Mouse (Mus musculus): Measurements from ENCODE around the gene BC034090.

BC034090 gene

DNA sequence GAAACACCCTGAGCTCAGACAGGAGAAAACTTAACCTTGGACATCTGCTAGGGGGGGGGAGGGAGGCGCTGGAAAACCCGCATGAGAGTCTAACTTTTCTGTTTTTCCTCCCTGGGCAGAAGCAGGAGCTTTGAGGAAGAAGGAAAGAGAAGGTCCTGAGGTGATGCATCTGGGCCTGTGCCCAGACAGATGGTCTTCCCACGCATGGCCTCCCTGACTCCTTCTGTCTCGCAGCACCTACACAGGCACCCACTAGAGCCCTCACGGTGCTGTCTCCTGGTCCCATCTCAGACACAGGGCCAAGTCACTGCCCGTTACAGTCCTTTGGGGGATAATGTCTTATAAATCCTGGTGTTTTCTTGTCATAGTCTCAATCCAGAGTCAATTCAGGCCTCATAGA, 11.5 kb downstream of the BC034090 start:
- H3K36me3 ChIP-seq (ENCODE audit: insufficient read depth, low read length): no peaks in the 10 kb centered on the region
- H3K9me3 ChIP-seq (ENCODE audit: low read length): peaks cover 8% of the 10 kb centered on the region
- peaks cover 36% of the 10 kb centered on the region for H3K4me1 ChIP-seq (replicated peaks; ENCODE audit: low read depth, low read length)
- TF ChIP-seq CTCF (conservative IDR thresholded peaks at IDR 0.05; ENCODE audit: low read length) (no peak), NANOG (IDR thresholded peaks at IDR 0.05; ENCODE audit: borderline replicate concordance, low read length) (no peak), POU5F1 (IDR thresholded peaks at IDR 0.05; ENCODE audit: borderline replicate concordance, low read length) (no peak)
- H3K27me3 ChIP-seq (ENCODE audit: insufficient read depth, low read length): peaks cover 49% of the 10 kb centered on the region
- peak overlapping the region; percentile 54; the same call in 1 of the 2 replicates for H3K4me3 ChIP-seq (replicated peaks; ENCODE audit: low read length)

GRCm38 (mm10) chr1:155232385-155232784, 11.9 kb downstream of the BC034090 start:
- peak overlapping the region; percentile 54 for H3K4me3 ChIP-seq (replicated peaks; ENCODE audit: low read length)
- TF ChIP-seq POU5F1 (IDR thresholded peaks at IDR 0.05; ENCODE audit: borderline replicate concordance, low read length) (no peak), NANOG (IDR thresholded peaks at IDR 0.05; ENCODE audit: borderline replicate concordance, low read length) (no peak), CTCF (conservative IDR thresholded peaks at IDR 0.05; ENCODE audit: low read length) (no peak)
- H3K9me3 ChIP-seq (ENCODE audit: low read length): peaks cover 12% of the 10 kb centered on the region
- no peaks in the 10 kb centered on the region for H3K36me3 ChIP-seq (ENCODE audit: insufficient read depth, low read length)
- peaks cover 45% of the 10 kb centered on the region for H3K27me3 ChIP-seq (ENCODE audit: insufficient read depth, low read length)
- peaks cover 32% of the 10 kb centered on the region for H3K4me1 ChIP-seq (replicated peaks; ENCODE audit: low read depth, low read length)

DNA sequence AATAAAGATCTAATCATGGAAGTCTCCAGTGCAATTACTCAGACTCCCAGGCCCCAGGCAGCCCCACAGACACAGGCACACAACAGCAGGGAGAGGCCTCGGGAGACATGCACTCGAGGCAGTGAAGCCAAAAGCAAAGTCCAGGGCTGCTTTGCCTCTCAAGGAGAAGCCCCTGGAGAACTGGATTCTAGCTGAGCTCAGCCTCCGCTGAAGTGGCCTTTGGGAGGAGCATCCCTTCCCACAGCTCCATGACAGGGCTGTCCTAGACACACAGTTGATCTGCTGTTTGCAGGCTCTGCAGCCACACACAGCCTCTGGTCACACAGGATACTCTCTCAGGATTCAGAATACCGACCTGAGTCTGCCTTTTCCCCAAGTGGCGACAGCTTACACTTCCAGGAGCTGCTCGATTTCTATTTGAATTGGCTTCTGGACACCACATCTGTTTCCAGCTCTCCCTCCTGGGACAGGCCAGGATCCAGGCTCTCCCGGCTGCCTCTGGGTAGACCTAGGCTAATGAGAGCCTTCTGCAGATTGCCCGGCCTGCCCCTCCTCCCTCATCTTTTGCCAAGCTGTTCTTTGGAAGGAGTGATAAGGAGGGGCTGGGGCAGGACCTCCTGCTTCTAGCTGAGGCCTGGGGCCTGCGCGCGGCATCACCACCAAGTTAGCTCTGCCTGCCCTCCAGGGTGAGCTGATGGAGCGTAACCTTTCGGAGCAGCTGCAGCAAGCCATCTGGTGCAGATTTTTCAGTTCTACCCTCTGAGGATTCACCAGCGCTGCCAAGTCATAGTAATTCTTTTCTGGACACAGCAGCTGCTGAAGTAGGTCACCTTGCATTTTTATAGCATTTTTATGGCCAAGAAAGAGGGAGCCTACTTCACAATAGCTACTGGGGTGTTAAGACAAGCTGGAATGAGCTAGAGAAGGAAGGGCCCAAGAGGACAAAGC, 14.5 kb downstream of the BC034090 start:
- no peaks in the 10 kb centered on the region for H3K36me3 ChIP-seq (ENCODE audit: insufficient read depth, low read length)
- peaks cover 34% of the 10 kb centered on the region for H3K27me3 ChIP-seq (ENCODE audit: insufficient read depth, low read length)
- no peak overlapping the region for H3K4me3 ChIP-seq (replicated peaks; ENCODE audit: low read length)
- peaks cover 8% of the 10 kb centered on the region for H3K9me3 ChIP-seq (ENCODE audit: low read length)
- TF ChIP-seq CTCF (conservative IDR thresholded peaks at IDR 0.05; ENCODE audit: low read length) (no peak), POU5F1 (IDR thresholded peaks at IDR 0.05; ENCODE audit: borderline replicate concordance, low read length) (no peak), NANOG (IDR thresholded peaks at IDR 0.05; ENCODE audit: borderline replicate concordance, low read length) (no peak)
- H3K4me1 ChIP-seq (replicated peaks; ENCODE audit: low read depth, low read length): peaks cover 25% of the 10 kb centered on the region

- Histone ChIP-seq H3K4me3 (replicated peaks; ENCODE audit: low read length) (peak overlapping the region; percentile 74), H3K9me3 (ENCODE audit: low read length) (peaks cover 8% of the 10 kb centered on the region), H3K4me1 (replicated peaks; ENCODE audit: low read depth, low read length) (peaks cover 21% of the 10 kb centered on the region), H3K27me3 (ENCODE audit: insufficient read depth, low read length) (peaks cover 16% of the 10 kb centered on the region), H3K36me3 (ENCODE audit: insufficient read depth, low read length) (no peaks in the 10 kb centered on the region)
- TF ChIP-seq NANOG (IDR thresholded peaks at IDR 0.05; ENCODE audit: borderline replicate concordance, low read length) (no peak), POU5F1 (IDR thresholded peaks at IDR 0.05; ENCODE audit: borderline replicate concordance, low read length) (no peak), CTCF (conservative IDR thresholded peaks at IDR 0.05; ENCODE audit: low read length) (peak; percentile 69)
Measured at GRCm38 (mm10) chr1:155223849-155224554, 20.2 kb downstream of the BC034090 start.

DNA sequence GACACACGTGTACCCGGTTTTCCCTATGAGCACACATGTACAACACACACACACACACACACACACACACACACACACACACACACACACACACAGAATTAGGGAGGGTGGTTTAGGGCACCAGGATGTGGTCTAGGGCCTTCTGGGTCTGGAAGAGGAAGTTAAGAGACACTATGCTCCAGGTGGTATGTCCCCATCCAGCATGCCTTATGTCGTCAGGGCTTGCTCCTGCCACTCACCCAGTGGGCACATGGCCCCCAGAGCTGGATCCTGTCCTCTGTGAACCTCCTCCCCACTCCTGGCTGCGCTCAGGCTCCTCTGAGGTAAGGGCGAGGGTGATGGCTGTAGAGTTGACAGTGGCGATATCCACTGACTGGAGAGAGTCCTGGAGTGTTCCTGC, 21.2 kb downstream of the BC034090 start:
- TF ChIP-seq CTCF (conservative IDR thresholded peaks at IDR 0.05; ENCODE audit: low read length) (no peak), POU5F1 (IDR thresholded peaks at IDR 0.05; ENCODE audit: borderline replicate concordance, low read length) (no peak), NANOG (IDR thresholded peaks at IDR 0.05; ENCODE audit: borderline replicate concordance, low read length) (no peak)
- Histone ChIP-seq H3K27me3 (ENCODE audit: insufficient read depth, low read length) (peaks cover 16% of the 10 kb centered on the region), H3K4me3 (replicated peaks; ENCODE audit: low read length) (peak overlapping the region; percentile 74), H3K4me1 (replicated peaks; ENCODE audit: low read depth, low read length) (peaks cover 23% of the 10 kb centered on the region), H3K9me3 (ENCODE audit: low read length) (peaks cover 8% of the 10 kb centered on the region), H3K36me3 (ENCODE audit: insufficient read depth, low read length) (no peaks in the 10 kb centered on the region)

DNA sequence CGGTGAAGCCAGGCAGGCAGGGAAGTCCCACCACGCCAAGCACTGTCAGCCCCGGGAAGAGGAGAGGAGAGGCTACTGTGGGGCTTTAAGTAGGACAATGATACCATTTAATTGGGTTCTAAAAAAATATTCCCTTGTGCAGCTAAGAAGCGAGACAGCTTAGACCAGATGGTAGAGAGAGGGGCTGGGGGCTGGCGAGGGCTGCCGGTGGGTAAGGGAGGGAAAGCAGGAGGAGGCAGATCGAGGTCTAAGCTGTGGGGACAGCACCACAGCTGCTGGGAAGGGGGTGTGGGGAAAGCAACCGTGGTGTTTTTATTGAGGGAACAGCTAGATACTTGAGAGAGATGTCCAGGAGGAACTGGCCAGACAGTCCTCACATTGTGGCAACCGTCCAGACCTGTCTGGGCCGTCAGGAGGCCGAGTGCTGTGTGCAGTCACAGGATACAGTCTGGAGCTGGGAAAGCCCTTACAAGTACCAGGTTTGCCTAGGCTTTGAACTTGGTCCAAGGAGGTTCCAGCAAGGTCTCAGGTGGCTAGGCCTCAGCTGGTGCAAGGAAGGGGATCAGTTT, 22.1 kb downstream of the BC034090 start:
- H3K27me3 ChIP-seq (ENCODE audit: insufficient read depth, low read length): peaks cover 16% of the 10 kb centered on the region
- peaks cover 1% of the 10 kb centered on the region for H3K9me3 ChIP-seq (ENCODE audit: low read length)
- H3K4me1 ChIP-seq (replicated peaks; ENCODE audit: low read depth, low read length): peaks cover 23% of the 10 kb centered on the region
- TF ChIP-seq NANOG (IDR thresholded peaks at IDR 0.05; ENCODE audit: borderline replicate concordance, low read length) (no peak), CTCF (conservative IDR thresholded peaks at IDR 0.05; ENCODE audit: low read length) (no peak), POU5F1 (IDR thresholded peaks at IDR 0.05; ENCODE audit: borderline replicate concordance, low read length) (no peak)
- H3K36me3 ChIP-seq (ENCODE audit: insufficient read depth, low read length): no peaks in the 10 kb centered on the region
- no peak overlapping the region for H3K4me3 ChIP-seq (replicated peaks; ENCODE audit: low read length)

- Histone ChIP-seq H3K4me3 (replicated peaks; ENCODE audit: low read length) (no peak overlapping the region), H3K4me1 (replicated peaks; ENCODE audit: low read depth, low read length) (peaks cover 13% of the 10 kb centered on the region), H3K9me3 (ENCODE audit: low read length) (no peaks in the 10 kb centered on the region), H3K36me3 (ENCODE audit: insufficient read depth, low read length) (no peaks in the 10 kb centered on the region), H3K27me3 (ENCODE audit: insufficient read depth, low read length) (peaks cover 7% of the 10 kb centered on the region; the same call in 1 of the 2 replicates)
- no peak for TF ChIP-seq NANOG (IDR thresholded peaks at IDR 0.05; ENCODE audit: borderline replicate concordance, low read length)
- TF ChIP-seq POU5F1 (IDR thresholded peaks at IDR 0.05; ENCODE audit: borderline replicate concordance, low read length): no peak
- TF ChIP-seq CTCF (conservative IDR thresholded peaks at IDR 0.05; ENCODE audit: low read length): no peak
Measured at GRCm38 (mm10) chr1:155218924-155219323, 25.3 kb downstream of the BC034090 start.
